Mouse (Mus musculus) neural tube, embryonic 15.5 days (tissue): ENCODE results near the gene Dtx4. TPM values are rescaled to one million over a fixed set of nuclear protein-coding genes. Genes with fewer than 3 reads are reported as not detected.
"Not testable (repeated sequence)": the region's sequence is repeated elsewhere in the genome, so short reads cannot be mapped to it uniquely, and the experiment has no call there.

Source experiments
- ATAC-seq: fragments of 200-750 bp; cut with Nextera tagmentation; 2 replicates; pipeline ENCODE4 v1.8.0; 2017; ENCODE audit warnings: mild to moderate bottlenecking, moderate TSS enrichment, moderate library complexity; ENCODE audit not compliant: low FRiP score
- H3K27ac ChIP-seq: fragments of 300-500 bp; sonication (generic); replicated peaks from 2 replicates; pipeline ENCODE4 v1.5.1; 2015; ENCODE audit warnings: mild to moderate bottlenecking, inconsistent platforms
- H3K27me3 ChIP-seq: fragments of 300-500 bp; sonication (generic); replicated peaks from 2 replicates; pipeline ENCODE4 v1.6.1; 2015; ENCODE audit warnings: inconsistent platforms
- H3K36me3 ChIP-seq: fragments of 300-500 bp; sonication (generic); 2 replicates; pipeline ENCODE4 v1.6.1; 2015; ENCODE audit warnings: inconsistent platforms
- H3K4me1 ChIP-seq: fragments of 300-500 bp; sonication (generic); 2 replicates; pipeline ENCODE4 v1.6.1; 2015; ENCODE audit warnings: inconsistent platforms
- H3K4me2 ChIP-seq: fragments of 300-500 bp; sonication (generic); 2 replicates; pipeline ENCODE4 v1.6.1; 2015; ENCODE audit warnings: inconsistent platforms, mild to moderate bottlenecking, moderate library complexity
- H3K4me3 ChIP-seq: fragments of 300-500 bp; sonication (generic); replicated peaks from 2 replicates; pipeline ENCODE4 v1.5.1; 2015; ENCODE audit warnings: mild to moderate bottlenecking, inconsistent platforms
- H3K9ac ChIP-seq: fragments of 300-500 bp; sonication (generic); replicated peaks from 2 replicates; pipeline ENCODE4 v1.6.1; 2015; ENCODE audit warnings: mild to moderate bottlenecking, inconsistent platforms
- H3K9me3 ChIP-seq: fragments of 300-500 bp; sonication (generic); replicated peaks from 2 replicates; pipeline ENCODE4 v1.6.1; 2016; ENCODE audit warnings: inconsistent platforms
- WGBS: fragments of 180-500 bp; shearing (Covaris S2); methylation state at CpG from one replicate; pipeline ENCODE4 v1.1.7; 2015; ENCODE audit warnings: mixed read lengths; 5-methylcytosine and 5-hydroxymethylcytosine counted together
- polyA plus RNA-seq: library from polyadenylated mRNA; unstranded; fragments of >200 nt; fragmentation: Nextera tagmentation; extraction: Ambion mirVana; gene quantifications from 2 replicates; pipeline ENCODE4 v1.2.1, GENCODE M21; 2015

Dtx4 gene
- polyA plus RNA-seq = 34.1 and 34.5 TPM in 2 replicates

DNA sequence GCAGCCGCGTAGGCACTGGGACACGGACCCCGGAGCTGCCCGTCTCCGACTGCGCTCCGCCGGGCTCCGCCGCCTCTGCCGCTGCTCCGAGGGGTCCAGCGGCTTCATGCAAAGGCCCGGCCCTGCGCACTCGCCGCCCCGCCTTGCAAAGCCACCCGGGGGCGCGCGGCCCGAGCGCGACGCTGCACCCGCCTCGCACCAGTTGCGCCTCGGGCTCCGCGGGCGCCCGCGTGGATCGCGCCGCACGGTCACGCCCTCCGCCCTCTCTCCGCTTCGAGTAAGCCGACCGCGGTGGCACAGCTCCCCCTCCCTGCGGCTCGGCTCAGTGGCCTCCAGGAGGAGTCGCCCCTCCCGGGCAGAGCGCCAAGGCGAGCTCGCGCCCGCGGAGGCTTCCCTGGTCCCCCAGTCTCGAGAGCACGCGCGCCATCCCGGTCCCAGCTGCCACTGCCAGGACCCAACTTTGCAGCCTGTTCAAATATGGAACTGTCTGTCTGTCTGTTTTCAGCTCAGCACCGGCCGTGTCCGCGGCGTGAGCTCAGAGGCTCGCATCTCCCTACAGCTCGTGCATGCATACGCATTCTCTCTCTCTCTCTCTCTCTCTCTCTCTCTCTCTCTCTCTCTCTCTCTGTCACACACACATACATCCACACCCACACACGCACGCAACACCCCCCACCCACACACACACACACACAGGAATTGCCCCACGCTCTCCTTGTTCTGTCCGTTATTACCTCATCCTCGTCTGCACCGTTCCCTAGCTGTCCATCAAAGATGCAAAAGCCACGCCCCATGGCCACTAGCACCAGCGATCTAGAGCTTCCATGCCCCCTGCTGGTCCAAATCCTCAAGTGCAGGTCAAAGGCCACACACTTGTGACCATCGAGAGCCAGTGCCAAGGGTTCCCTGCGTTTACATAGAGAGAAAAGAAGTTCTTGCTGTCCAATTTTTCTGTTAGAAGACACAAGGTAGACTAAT is at the start of gene Dtx4:
Gene Dtx4 (minus strand): TSS at position 85 of the 978 bp plus-strand sequence.
- Histone ChIP-seq H3K4me2 (peak within 1 kb of the TSS; percentile 78), H3K27me3 (no peaks in the 10 kb centered on the region), H3K9me3 (no peaks in the 10 kb centered on the region), H3K9ac (peak within 1 kb of the TSS; percentile 92), H3K4me3 (peak within 1 kb of the TSS; percentile 84), H3K4me1 (peaks cover 38% of the 10 kb centered on the region), H3K27ac (peak within 1 kb of the TSS; percentile 96), H3K36me3 (no peaks in the 10 kb centered on the region)
- ATAC-seq = peak; percentile 92
- WGBS = under 1% methylated on average over 61 of the region's 80 CpGs

- no peak overlapping the region for H3K9ac ChIP-seq
- no peak overlapping the region for H3K4me2 ChIP-seq
- no peaks in the 10 kb centered on the region for H3K36me3 ChIP-seq
- H3K4me3 ChIP-seq = no peak overlapping the region
- 57% methylated on average over 5 of the region's 5 CpGs for WGBS
- no peaks in the 10 kb centered on the region for H3K9me3 ChIP-seq
- H3K4me1 ChIP-seq = no peaks in the 10 kb centered on the region
- no peaks in the 10 kb centered on the region for H3K27me3 ChIP-seq
- no peak overlapping the region for H3K27ac ChIP-seq
- no peak for ATAC-seq
These were observed 49.0 kb upstream of the Dtx4 start for GRCm38 (mm10) chr19:12550005-12550942.

GRCm38 (mm10) chr19:12549166-12549565 is 47.9 kb upstream of the Dtx4 start:
- Histone ChIP-seq H3K27ac (no peak overlapping the region), H3K4me2 (no peak overlapping the region), H3K27me3 (no peaks in the 10 kb centered on the region), H3K4me3 (no peak overlapping the region), H3K9ac (no peak overlapping the region), H3K36me3 (no peaks in the 10 kb centered on the region), H3K9me3 (no peaks in the 10 kb centered on the region), H3K4me1 (no peaks in the 10 kb centered on the region)
- no peak for ATAC-seq
- 80% methylated on average over 5 of the region's 5 CpGs for WGBS

- ATAC-seq = not testable (repeated sequence)
- WGBS = 94% methylated on average over 11 of the region's 11 CpGs
These were observed 44.2 kb upstream of the Dtx4 start, which contains the start of gene Fam111a for GRCm38 (mm10) chr19:12545440-12545839. Fam111a (plus strand) TSS chr19:12545740.

DNA sequence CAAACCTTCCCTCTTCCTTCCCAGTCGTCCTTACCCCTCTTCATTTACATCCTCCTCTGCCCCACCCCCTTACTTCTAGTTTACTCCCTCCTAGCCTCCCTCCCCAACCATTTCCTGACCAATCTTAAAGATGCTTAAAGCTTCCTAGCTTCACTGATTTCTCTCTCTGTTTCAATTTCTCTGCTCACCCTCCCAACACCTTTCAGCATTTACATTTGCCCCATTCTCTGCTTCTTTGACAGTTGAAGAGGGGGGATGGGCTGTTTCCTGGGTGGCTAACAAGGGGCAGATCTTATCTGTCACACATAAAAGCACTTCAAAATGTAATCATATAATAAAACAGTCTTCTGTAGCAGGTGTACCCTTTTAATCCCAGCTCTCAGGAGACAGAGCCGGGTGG is 40.4 kb upstream of the Dtx4 start:
- Histone ChIP-seq H3K36me3 (no peaks in the 10 kb centered on the region), H3K4me3 (no peak overlapping the region), H3K27me3 (no peaks in the 10 kb centered on the region), H3K9ac (no peak overlapping the region), H3K4me1 (no peaks in the 10 kb centered on the region), H3K4me2 (no peak overlapping the region), H3K9me3 (no peaks in the 10 kb centered on the region), H3K27ac (no peak overlapping the region)
- ATAC-seq = no peak
- whole genome bisulfite sequencing = 24% methylated on average over 2 of the region's 2 CpGs

More at GRCm38 (mm10) chr19:12545440-12545839, 44.2 kb upstream of the Dtx4 start, which contains the start of gene Fam111a:
- not testable (repeated sequence) for H3K36me3 ChIP-seq, H3K4me1 ChIP-seq, H3K9ac ChIP-seq, H3K27ac ChIP-seq, H3K4me2 ChIP-seq, H3K9me3 ChIP-seq, H3K27me3 ChIP-seq, H3K4me3 ChIP-seq

DNA sequence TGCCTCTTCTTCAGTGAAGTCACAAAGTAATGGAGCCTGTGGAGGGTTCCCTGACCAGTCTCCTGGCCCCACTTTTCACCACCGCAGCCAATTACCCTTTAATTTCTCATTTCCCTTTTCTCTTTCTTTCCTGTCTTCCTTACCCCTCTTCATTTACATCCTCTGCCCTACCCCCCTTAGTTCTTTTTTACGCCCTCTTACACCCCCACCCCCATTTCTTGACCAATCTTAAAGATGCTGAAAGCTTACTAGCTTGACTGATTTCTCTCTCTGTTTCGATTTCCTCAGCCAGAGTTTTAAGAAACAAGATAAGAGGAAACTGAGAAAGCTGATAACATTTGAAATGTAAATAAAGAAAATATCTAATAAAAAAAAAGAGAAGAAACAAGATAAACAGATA is 39.5 kb upstream of the Dtx4 start:
- Histone ChIP-seq H3K4me1 (no peaks in the 10 kb centered on the region), H3K27ac (no peak overlapping the region), H3K4me3 (no peak overlapping the region), H3K4me2 (no peak overlapping the region), H3K27me3 (no peaks in the 10 kb centered on the region), H3K9ac (no peak overlapping the region), H3K36me3 (no peaks in the 10 kb centered on the region), H3K9me3 (no peaks in the 10 kb centered on the region)
- 65% methylated on average over 3 of the region's 3 CpGs for WGBS
- no peak for ATAC-seq

DNA sequence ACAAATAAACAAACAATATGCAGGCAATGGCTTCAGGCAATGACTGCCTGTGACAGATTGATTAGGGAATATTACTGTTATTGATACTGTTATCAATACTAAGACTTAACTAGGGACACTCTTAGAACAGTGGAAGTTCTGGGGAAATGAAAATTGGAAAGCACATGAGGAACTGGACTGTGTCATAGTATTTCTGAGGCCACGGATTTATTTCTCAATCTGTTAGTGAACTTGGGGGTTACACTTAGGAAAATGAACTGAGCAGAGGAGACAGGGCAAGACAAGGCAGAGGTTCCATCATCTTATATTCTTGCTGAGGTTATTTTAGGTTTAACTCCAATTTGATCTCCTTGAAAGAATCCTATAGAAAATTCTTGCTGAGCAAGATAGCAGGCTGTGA is 38.7 kb upstream of the Dtx4 start:
- H3K4me2 ChIP-seq = no peak overlapping the region
- H3K4me1 ChIP-seq = no peaks in the 10 kb centered on the region
- WGBS = 91% methylated on average over 1 of the region's 1 CpGs
- no peak for ATAC-seq
- no peaks in the 10 kb centered on the region for H3K36me3 ChIP-seq
- no peak overlapping the region for H3K9ac ChIP-seq
- H3K9me3 ChIP-seq = no peaks in the 10 kb centered on the region
- no peak overlapping the region for H3K4me3 ChIP-seq
- H3K27ac ChIP-seq = no peak overlapping the region
- H3K27me3 ChIP-seq = no peaks in the 10 kb centered on the region

DNA sequence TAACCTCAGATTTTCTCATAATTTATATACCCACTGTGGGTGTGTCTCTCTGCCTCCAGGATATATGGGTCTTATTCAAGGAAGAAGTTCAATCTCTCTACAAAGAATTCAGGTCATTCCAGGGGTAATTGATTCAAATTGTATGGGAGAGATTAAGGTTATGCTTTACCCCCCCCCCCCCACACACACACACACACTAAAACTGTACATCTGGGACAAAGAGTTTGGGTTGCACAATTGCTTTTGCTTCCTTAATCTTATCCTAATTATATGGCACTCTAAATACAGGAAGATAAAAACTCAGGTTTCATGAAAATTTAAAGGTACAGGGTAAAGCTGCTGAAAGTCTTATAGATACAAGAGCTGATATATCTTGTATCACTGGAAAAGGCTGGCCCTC is 35.9 kb upstream of the Dtx4 start:
- Histone ChIP-seq H3K4me2 (no peak overlapping the region), H3K4me1 (no peaks in the 10 kb centered on the region), H3K9ac (no peak overlapping the region), H3K27me3 (no peaks in the 10 kb centered on the region), H3K4me3 (no peak overlapping the region), H3K36me3 (no peaks in the 10 kb centered on the region), H3K27ac (no peak overlapping the region), H3K9me3 (no peaks in the 10 kb centered on the region)
- ATAC-seq = no peak

DNA sequence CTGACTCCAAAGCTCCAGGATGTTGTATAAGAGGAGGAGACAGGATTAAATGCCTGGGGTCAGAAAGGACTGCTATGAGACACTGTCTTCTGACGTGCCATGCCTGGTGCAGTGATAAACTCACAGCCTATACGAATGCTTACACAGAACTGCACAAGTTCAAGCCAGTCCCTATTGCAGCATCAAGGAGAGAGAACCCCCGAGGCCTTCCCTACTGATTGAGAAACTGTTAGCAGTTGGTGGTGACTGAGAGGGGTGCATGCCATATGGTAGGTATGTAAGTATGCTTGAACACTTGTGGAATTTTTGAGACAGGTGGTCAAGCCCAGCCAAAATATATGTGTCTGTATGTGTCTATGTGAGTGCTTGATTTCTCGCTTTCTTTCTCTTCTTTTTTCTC is 22.1 kb upstream of the Dtx4 start:
- Histone ChIP-seq H3K9me3 (no peaks in the 10 kb centered on the region), H3K4me3 (no peak overlapping the region), H3K36me3 (no peaks in the 10 kb centered on the region), H3K4me1 (peaks cover 2% of the 10 kb centered on the region), H3K27ac (no peak overlapping the region), H3K9ac (no peak overlapping the region), H3K27me3 (no peaks in the 10 kb centered on the region), H3K4me2 (no peak overlapping the region)
- no peak for ATAC-seq
- WGBS = 66% methylated on average over 4 of the region's 4 CpGs

- Histone ChIP-seq H3K4me1 (peaks cover 5% of the 10 kb centered on the region), H3K4me2 (peak overlapping the region; percentile 78), H3K27me3 (no peaks in the 10 kb centered on the region), H3K9ac (peak overlapping the region; percentile 68; the same call in 1 of the 2 replicates), H3K9me3 (no peaks in the 10 kb centered on the region), H3K27ac (no peak overlapping the region), H3K36me3 (no peaks in the 10 kb centered on the region), H3K4me3 (peak overlapping the region; percentile 51)
- peak; percentile 16; the same call in 1 of the 2 replicates for ATAC-seq
These were observed 17.3 kb upstream of the Dtx4 start for GRCm38 (mm10) chr19:12518541-12518890.

DNA sequence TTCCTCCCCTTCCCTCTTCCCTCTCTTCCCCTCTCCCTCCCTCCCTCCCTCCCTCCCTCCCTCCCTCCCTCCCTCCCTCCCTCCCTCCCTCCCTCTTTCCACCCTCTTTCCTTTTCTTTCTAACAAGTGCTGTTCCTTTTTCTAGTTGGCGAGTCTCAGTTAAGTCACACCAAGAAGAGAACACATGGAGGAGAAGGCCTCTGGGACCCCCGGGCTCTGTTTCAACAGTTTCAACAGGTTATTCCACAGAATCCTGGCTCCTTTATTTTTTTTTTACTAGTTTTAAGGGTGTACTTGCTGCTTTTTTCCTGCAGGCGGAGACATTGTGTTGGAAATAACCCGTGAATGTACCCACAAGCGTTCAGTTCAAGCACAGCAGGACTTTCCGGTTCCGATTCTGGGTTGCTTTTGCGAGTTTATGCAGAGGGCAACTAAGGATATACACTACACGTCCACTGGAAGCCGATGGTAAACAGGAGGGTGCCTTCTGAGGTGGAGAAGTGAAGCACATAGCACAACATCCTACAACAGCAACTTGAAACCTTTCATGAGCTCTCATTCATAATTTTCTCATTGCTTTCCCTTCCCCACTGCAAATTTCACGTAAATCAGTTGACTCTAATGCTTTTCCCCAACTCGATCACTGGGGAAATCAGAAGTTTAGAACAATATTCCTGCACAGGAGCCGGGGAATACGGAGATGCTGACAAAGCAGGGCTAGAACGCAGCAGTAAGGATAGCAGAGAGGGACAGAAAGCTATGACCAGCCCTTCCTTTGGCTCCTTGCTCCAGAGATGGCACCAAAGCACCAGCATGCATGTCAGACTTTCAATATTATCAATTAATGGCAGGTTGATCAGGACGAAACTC is 16.7 kb upstream of the Dtx4 start:
- Histone ChIP-seq H3K9ac (peak overlapping the region; percentile 68), H3K27me3 (no peaks in the 10 kb centered on the region), H3K4me3 (peak overlapping the region; percentile 51), H3K27ac (peak overlapping the region; percentile 81), H3K36me3 (no peaks in the 10 kb centered on the region), H3K9me3 (no peaks in the 10 kb centered on the region), H3K4me2 (peak overlapping the region; percentile 78), H3K4me1 (peaks cover 5% of the 10 kb centered on the region)
- ATAC-seq = peak; percentile 93
- WGBS = 2% methylated on average over 16 of the region's 16 CpGs
